Mouse (Mus musculus) olfactory bulb, adult 2 months (tissue): ENCODE measurements around the gene Mvb12b. TPM values are rescaled to one million over a fixed set of nuclear protein-coding genes. Genes with fewer than 3 reads are reported as not detected.

ENCODE experiments used
- H3K27ac ChIP-seq: fragments of 200-500 bp; 2 replicates; pipeline ENCODE4 v1.5.1; 2012; ENCODE audit warnings: low read depth, low read length; ENCODE audit not compliant: insufficient read depth
- H3K4me1 ChIP-seq: fragments of 200-500 bp; 2 replicates; pipeline ENCODE4 v1.6.1; 2012; ENCODE audit warnings: low read length; ENCODE audit not compliant: control insufficient read depth, insufficient read depth
- H3K4me3 ChIP-seq: fragments of 200-500 bp; 2 replicates; pipeline ENCODE4 v1.5.1; 2012; ENCODE audit warnings: mild to moderate bottlenecking, low read depth, low read length, moderate library complexity; ENCODE audit not compliant: insufficient read depth
- CTCF ChIP-seq: fragments of 200-500 bp; IDR thresholded peaks from 2 replicates; pipeline ENCODE4 v1.5.1; 2012; ENCODE audit warnings: low read depth, mild to moderate bottlenecking, low read length, moderate library complexity; ENCODE audit not compliant: insufficient read depth
- POLR2A ChIP-seq: fragments of 200-500 bp; IDR thresholded peaks from 2 replicates; pipeline ENCODE4 v1.6.1; 2012; ENCODE audit warnings: mild to moderate bottlenecking, low read depth, low read length, moderate library complexity; ENCODE audit not compliant: insufficient read depth
- WGBS: fragments of 180-500 bp; shearing (Covaris S2); methylation state at CpG from one replicate; pipeline ENCODE4 v1.1.7; 2018; 5-methylcytosine and 5-hydroxymethylcytosine counted together
- polyA plus RNA-seq: library from polyadenylated mRNA; stranded (reverse); fragments of >200 nt; gene quantifications from 2 replicates; pipeline ENCODE4 v1.2.4, GENCODE M21; 2012; ENCODE audit warnings: low replicate concordance; ENCODE audit not compliant: missing spikeins, insufficient read depth, insufficient read length

Mvb12b gene
- polyA plus RNA-seq, 1 experiment = not detected

GRCm38 (mm10) chr2:33708831-33709230 lies 178.9 kb downstream of the Mvb12b start:
- no peaks in the 10 kb centered on the region; the same call in 1 of the 2 replicates for H3K4me1 ChIP-seq
- no peak overlapping the region for H3K4me3 ChIP-seq
- 86% methylated on average over 8 of the region's 8 CpGs for WGBS
- no peak overlapping the region for H3K27ac ChIP-seq
- TF ChIP-seq POLR2A (no peak), CTCF (no peak)

GRCm38 (mm10) chr2:33708096-33708495 lies 179.7 kb downstream of the Mvb12b start:
- H3K4me1 ChIP-seq = no peaks in the 10 kb centered on the region
- no peak for TF ChIP-seq CTCF
- no peak for TF ChIP-seq POLR2A
- H3K27ac ChIP-seq = no peak overlapping the region
- H3K4me3 ChIP-seq = no peak overlapping the region
- WGBS = 74% methylated on average over 3 of the region's 3 CpGs

- H3K27ac ChIP-seq = no peak overlapping the region
- TF ChIP-seq POLR2A (no peak), CTCF (no peak)
- 84% methylated on average over 9 of the region's 9 CpGs for WGBS
- no peak overlapping the region for H3K4me3 ChIP-seq
- H3K4me1 ChIP-seq = peaks cover 3% of the 10 kb centered on the region; the same call in 1 of the 2 replicates
Observed at GRCm38 (mm10) chr2:33706403-33706802, 181.3 kb downstream of the Mvb12b start.

- Histone ChIP-seq H3K4me1 (peaks cover 6% of the 10 kb centered on the region; the same call in 1 of the 2 replicates), H3K4me3 (no peak overlapping the region), H3K27ac (no peak overlapping the region)
- WGBS = 82% methylated on average over 16 of the region's 16 CpGs
- TF ChIP-seq CTCF (no peak), POLR2A (no peak)
Observed at GRCm38 (mm10) chr2:33705687-33706320, 181.9 kb downstream of the Mvb12b start.

- Histone ChIP-seq H3K27ac (no peak overlapping the region), H3K4me3 (no peak overlapping the region), H3K4me1 (peaks cover 6% of the 10 kb centered on the region; the same call in 1 of the 2 replicates)
- 89% methylated on average over 5 of the region's 5 CpGs for WGBS
- no peak for TF ChIP-seq POLR2A
- no peak for TF ChIP-seq CTCF
Observed at GRCm38 (mm10) chr2:33703286-33703685, 184.5 kb downstream of the Mvb12b start.

GRCm38 (mm10) chr2:33702705-33703104 lies 185.0 kb downstream of the Mvb12b start:
- TF ChIP-seq POLR2A (no peak), CTCF (no peak)
- Histone ChIP-seq H3K4me3 (no peak overlapping the region), H3K4me1 (peaks cover 6% of the 10 kb centered on the region; the same call in 1 of the 2 replicates), H3K27ac (no peak overlapping the region)
- 78% methylated on average over 5 of the region's 5 CpGs for WGBS

- no peak overlapping the region for H3K27ac ChIP-seq
- 55% methylated on average over 7 of the region's 7 CpGs for WGBS
- no peak for TF ChIP-seq POLR2A
- no peak for TF ChIP-seq CTCF
Observed at GRCm38 (mm10) chr2:33701446-33701815, 186.3 kb downstream of the Mvb12b start.

GRCm38 (mm10) chr2:33700581-33701445 lies 186.9 kb downstream of the Mvb12b start:
- H3K4me3 ChIP-seq = no peak overlapping the region
- no peak overlapping the region for H3K27ac ChIP-seq
- no peak for TF ChIP-seq CTCF
- no peak for TF ChIP-seq POLR2A
- 40% methylated on average over 15 of the region's 15 CpGs for WGBS
- peaks cover 6% of the 10 kb centered on the region; the same call in 1 of the 2 replicates for H3K4me1 ChIP-seq

More at GRCm38 (mm10) chr2:33701446-33701815, 186.3 kb downstream of the Mvb12b start:
- Histone ChIP-seq H3K4me1 (peaks cover 6% of the 10 kb centered on the region; the same call in 1 of the 2 replicates), H3K4me3 (no peak overlapping the region)

- 69% methylated on average over 3 of the region's 3 CpGs for WGBS
- Histone ChIP-seq H3K4me1 (peaks cover 6% of the 10 kb centered on the region; the same call in 1 of the 2 replicates), H3K27ac (no peak overlapping the region), H3K4me3 (no peak overlapping the region)
- TF ChIP-seq POLR2A = no peak
- TF ChIP-seq CTCF = no peak
Observed at GRCm38 (mm10) chr2:33698898-33699297, 188.8 kb downstream of the Mvb12b start.
